Mouse (Mus musculus): ENCODE data around the gene Sec61a2. TPM values are rescaled to one million over a fixed set of nuclear protein-coding genes. Genes with fewer than 3 reads are reported as not detected.
A peak's percentile ranks its signal among the peaks of the same experiment; 100 is the strongest.

Sec61a2 gene
- polyA plus RNA-seq, 1 experiment from 2014 or later: 48.0 TPM

DNA sequence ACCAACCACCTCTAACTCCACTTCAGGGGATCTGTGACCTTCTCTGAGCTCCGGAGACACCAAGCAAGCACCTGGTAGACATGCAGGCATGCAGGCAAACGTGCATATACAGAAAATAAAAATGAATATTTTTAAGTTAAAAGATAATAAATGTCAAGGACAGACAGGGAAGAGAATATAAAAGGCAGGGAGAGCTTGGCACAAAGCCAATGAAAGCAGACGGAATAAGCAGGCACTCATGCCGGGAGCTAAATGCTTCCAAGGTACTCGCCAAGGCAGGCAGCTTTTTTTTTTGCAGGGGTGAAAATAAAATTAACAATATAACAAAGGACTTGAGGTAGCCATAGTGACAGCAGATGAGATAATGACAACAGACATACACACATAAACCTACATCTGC, 10.9 kb upstream of the Sec61a2 start:
- no peak for ATAC-seq (replicated peaks; ENCODE audit: extremely low read depth, insufficient read depth, low FRiP score)
- no peaks in the 10 kb centered on the region; the same call in 1 of the 2 replicates for H3K4me1 ChIP-seq (ENCODE audit: control insufficient read depth, insufficient read depth, low read length)
- no peaks in the 10 kb centered on the region; the same call in 1 of the 2 replicates for H3K36me3 ChIP-seq (ENCODE audit: control insufficient read depth, insufficient read depth)
- H3K27me3 ChIP-seq (ENCODE audit: control insufficient read depth, insufficient read depth, low read length): no peaks in the 10 kb centered on the region
- H3K4me3 ChIP-seq (ENCODE audit: low read length): no peak overlapping the region
- no peak overlapping the region for H3K9ac ChIP-seq (ENCODE audit: low read length)
- H3K27ac ChIP-seq (ENCODE audit: low read length): no peak overlapping the region
- WGBS: 24% methylated on average over 5 of the region's 5 CpGs
- no peaks in the 10 kb centered on the region for H3K9me3 ChIP-seq (replicated peaks; ENCODE audit: control insufficient read depth, low read length)
- no peak overlapping the region for H3K4me2 ChIP-seq (ENCODE audit: low read depth, low read length)

DNA sequence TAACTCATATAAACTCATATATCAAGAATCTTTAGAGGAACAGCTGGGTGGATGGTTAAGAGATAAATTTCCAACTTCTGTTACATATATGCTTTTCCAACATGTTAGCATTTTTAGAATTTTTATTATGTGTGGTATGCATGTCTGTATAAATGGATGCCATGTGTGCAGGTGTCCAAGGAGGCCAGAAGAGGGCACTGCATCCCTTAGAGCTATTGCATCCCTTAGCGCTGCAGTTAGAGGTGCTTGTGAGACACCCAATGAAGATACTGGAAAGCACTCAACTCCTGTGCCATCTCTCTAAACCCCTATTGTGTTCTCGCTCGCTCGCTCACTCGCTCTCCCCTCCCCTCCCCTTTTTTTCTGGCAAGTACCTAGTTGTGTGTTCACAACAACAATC, 4.9 kb upstream of the Sec61a2 start:
- no peaks in the 10 kb centered on the region; the same call in 1 of the 2 replicates for H3K36me3 ChIP-seq (ENCODE audit: control insufficient read depth, insufficient read depth)
- H3K4me3 ChIP-seq (ENCODE audit: low read length): no peak overlapping the region
- H3K27me3 ChIP-seq (ENCODE audit: control insufficient read depth, insufficient read depth, low read length): no peaks in the 10 kb centered on the region
- no peaks in the 10 kb centered on the region for H3K4me1 ChIP-seq (ENCODE audit: control insufficient read depth, insufficient read depth, low read length)
- no peak for ATAC-seq (replicated peaks; ENCODE audit: extremely low read depth, insufficient read depth, low FRiP score)
- no peak overlapping the region for H3K4me2 ChIP-seq (ENCODE audit: low read depth, low read length)
- H3K9me3 ChIP-seq (replicated peaks; ENCODE audit: control insufficient read depth, low read length): no peaks in the 10 kb centered on the region
- no peak overlapping the region for H3K9ac ChIP-seq (ENCODE audit: low read length)
- no peak overlapping the region for H3K27ac ChIP-seq (ENCODE audit: low read length)
- WGBS: 45% methylated on average over 5 of the region's 5 CpGs

DNA sequence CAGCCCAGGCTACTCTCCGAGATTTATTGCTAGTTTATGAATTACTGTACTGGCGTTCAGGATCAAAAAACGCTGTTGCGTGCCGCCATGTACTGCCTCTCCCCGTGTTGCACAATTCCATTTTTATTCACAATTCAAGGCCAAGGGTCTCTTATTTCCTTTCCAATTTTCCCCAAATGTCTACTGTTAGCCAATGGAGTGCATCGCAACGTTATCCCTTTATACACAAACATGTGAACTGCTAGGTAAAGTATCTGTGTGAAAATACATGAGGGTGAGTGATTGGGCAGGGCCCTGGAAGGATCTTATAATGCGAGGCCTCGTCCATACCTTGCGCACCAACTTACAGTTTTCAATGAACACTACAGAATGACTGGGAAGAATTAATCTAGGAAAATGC, 936 bp downstream of the Sec61a2 start:
- Histone ChIP-seq H3K36me3 (ENCODE audit: control insufficient read depth, insufficient read depth) (0 out of 2 replicates have a peak, but pooled peaks cover 2% of the 10 kb centered on the region), H3K4me3 (ENCODE audit: low read length) (peak overlapping the region; percentile 73), H3K27me3 (ENCODE audit: control insufficient read depth, insufficient read depth, low read length) (no peaks in the 10 kb centered on the region), H3K27ac (ENCODE audit: low read length) (no peak overlapping the region), H3K4me2 (ENCODE audit: low read depth, low read length) (peak overlapping the region; percentile 64), H3K4me1 (ENCODE audit: control insufficient read depth, insufficient read depth, low read length) (peaks cover 6% of the 10 kb centered on the region; the same call in 1 of the 2 replicates), H3K9ac (ENCODE audit: low read length) (peak overlapping the region; percentile 88), H3K9me3 (replicated peaks; ENCODE audit: control insufficient read depth, low read length) (no peaks in the 10 kb centered on the region)
- 51% methylated on average over 11 of the region's 11 CpGs for whole genome bisulfite sequencing
- ATAC-seq (replicated peaks; ENCODE audit: extremely low read depth, insufficient read depth, low FRiP score): no peak

DNA sequence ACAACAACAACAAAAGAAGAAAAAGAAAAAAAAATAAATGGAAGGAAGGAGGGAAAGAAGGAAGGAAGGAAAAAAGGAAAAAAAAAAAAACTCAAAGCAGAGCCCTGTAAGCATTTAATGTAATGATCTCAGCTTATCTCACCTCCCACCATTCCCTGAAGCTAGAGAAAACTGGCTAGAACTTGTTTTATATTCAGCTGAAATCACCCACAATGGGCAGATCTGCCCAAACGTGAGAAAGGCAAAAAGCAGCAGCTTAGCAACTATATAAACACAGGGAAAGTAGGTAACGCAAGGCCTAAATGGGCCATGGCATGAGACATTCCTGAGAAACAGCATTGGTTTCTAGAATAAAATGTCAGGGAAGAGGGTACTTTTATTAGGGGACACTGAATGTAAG, 5.8 kb downstream of the Sec61a2 start:
- 80% methylated on average over 2 of the region's 2 CpGs for WGBS
- no peak overlapping the region for H3K9ac ChIP-seq (ENCODE audit: low read length)
- no peaks in the 10 kb centered on the region for H3K27me3 ChIP-seq (ENCODE audit: control insufficient read depth, insufficient read depth, low read length)
- H3K4me3 ChIP-seq (ENCODE audit: low read length): no peak overlapping the region
- H3K4me2 ChIP-seq (ENCODE audit: low read depth, low read length): no peak overlapping the region
- ATAC-seq (replicated peaks; ENCODE audit: extremely low read depth, insufficient read depth, low FRiP score): no peak
- no peak overlapping the region for H3K27ac ChIP-seq (ENCODE audit: low read length)
- H3K36me3 ChIP-seq (ENCODE audit: control insufficient read depth, insufficient read depth): peaks cover 20% of the 10 kb centered on the region
- peaks cover 6% of the 10 kb centered on the region; the same call in 1 of the 2 replicates for H3K4me1 ChIP-seq (ENCODE audit: control insufficient read depth, insufficient read depth, low read length)
- no peaks in the 10 kb centered on the region for H3K9me3 ChIP-seq (replicated peaks; ENCODE audit: control insufficient read depth, low read length)

DNA sequence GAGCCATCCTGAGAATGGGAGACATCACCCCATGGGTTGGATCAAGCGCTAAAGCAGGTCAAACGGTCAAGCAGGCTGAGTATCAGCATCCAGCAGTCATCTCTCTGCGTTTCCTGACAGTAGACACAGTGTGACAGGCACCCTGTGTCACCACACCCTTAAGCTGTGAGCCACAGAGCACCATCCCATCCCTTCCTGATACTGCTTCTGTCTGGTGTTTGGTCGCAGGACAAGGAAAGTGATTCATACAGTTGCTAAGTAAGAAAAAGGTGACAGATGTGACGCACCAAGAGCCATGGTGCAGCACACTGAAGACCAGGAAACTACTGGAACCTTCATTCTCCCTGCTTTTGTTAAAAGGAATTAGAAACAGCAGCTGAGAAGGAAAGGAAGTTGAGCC, 6.4 kb downstream of the Sec61a2 start:
- 66% methylated on average over 5 of the region's 5 CpGs for WGBS
- Histone ChIP-seq H3K4me1 (ENCODE audit: control insufficient read depth, insufficient read depth, low read length) (peaks cover 3% of the 10 kb centered on the region; the same call in 1 of the 2 replicates), H3K27ac (ENCODE audit: low read length) (no peak overlapping the region), H3K4me3 (ENCODE audit: low read length) (no peak overlapping the region), H3K9me3 (replicated peaks; ENCODE audit: control insufficient read depth, low read length) (no peaks in the 10 kb centered on the region), H3K4me2 (ENCODE audit: low read depth, low read length) (no peak overlapping the region), H3K9ac (ENCODE audit: low read length) (no peak overlapping the region), H3K36me3 (ENCODE audit: control insufficient read depth, insufficient read depth) (peaks cover 22% of the 10 kb centered on the region), H3K27me3 (ENCODE audit: control insufficient read depth, insufficient read depth, low read length) (no peaks in the 10 kb centered on the region)
- no peak for ATAC-seq (replicated peaks; ENCODE audit: extremely low read depth, insufficient read depth, low FRiP score)

DNA sequence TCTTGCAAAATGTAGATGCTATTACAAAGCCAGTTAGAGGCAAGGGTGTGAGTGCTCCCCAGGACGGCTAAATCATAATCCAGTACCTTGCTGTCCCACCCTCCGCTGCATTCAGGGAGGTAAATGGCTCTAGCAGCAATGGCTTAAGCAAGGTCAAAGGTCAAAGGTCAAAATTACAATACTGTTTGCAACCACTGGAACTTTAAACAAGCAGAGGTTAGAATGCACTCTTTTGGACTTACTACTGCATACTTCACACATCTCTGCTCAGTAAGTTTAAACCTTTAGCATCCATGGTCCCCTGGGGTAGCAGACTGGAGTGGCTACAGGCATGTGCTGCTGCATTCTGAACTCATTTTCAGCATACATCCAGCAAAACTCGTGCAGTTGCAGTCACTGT, 17.8 kb downstream of the Sec61a2 start:
- no peaks in the 10 kb centered on the region for H3K27me3 ChIP-seq (ENCODE audit: control insufficient read depth, insufficient read depth, low read length)
- peaks cover 53% of the 10 kb centered on the region for H3K36me3 ChIP-seq (ENCODE audit: control insufficient read depth, insufficient read depth)
- no peaks in the 10 kb centered on the region for H3K9me3 ChIP-seq (replicated peaks; ENCODE audit: control insufficient read depth, low read length)
- ATAC-seq (replicated peaks; ENCODE audit: extremely low read depth, insufficient read depth, low FRiP score): no peak
- 89% methylated on average over 3 of the region's 3 CpGs for WGBS
- H3K27ac ChIP-seq (ENCODE audit: low read length): no peak overlapping the region
- no peak overlapping the region for H3K4me3 ChIP-seq (ENCODE audit: low read length)
- no peak overlapping the region for H3K9ac ChIP-seq (ENCODE audit: low read length)
- H3K4me1 ChIP-seq (ENCODE audit: control insufficient read depth, insufficient read depth, low read length): no peaks in the 10 kb centered on the region
- H3K4me2 ChIP-seq (ENCODE audit: low read depth, low read length): no peak overlapping the region

DNA sequence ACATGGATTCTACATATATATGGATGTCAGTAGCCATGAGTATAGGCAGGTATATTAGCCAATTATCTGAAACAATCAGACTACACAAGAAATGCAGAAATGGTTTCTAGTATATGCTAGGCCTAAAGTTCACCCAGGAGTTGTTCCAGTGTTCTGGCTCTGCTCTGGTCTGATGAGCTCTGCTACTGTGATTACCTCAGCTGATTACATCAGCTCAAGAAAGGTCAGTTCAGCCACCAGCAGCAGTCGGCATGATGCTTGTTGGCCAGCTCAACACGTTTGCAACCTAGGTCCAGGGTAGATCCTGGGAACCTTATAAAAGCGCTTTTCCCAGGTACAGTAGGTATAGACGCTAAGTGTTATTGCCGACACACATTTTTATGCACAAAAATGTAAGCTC, 25.5 kb downstream of the Sec61a2 start:
- Histone ChIP-seq H3K9me3 (replicated peaks; ENCODE audit: control insufficient read depth, low read length) (no peaks in the 10 kb centered on the region), H3K36me3 (ENCODE audit: control insufficient read depth, insufficient read depth) (peaks cover 53% of the 10 kb centered on the region), H3K4me1 (ENCODE audit: control insufficient read depth, insufficient read depth, low read length) (no peaks in the 10 kb centered on the region), H3K9ac (ENCODE audit: low read length) (no peak overlapping the region), H3K27ac (ENCODE audit: low read length) (no peak overlapping the region), H3K4me2 (ENCODE audit: low read depth, low read length) (no peak overlapping the region), H3K27me3 (ENCODE audit: control insufficient read depth, insufficient read depth, low read length) (no peaks in the 10 kb centered on the region), H3K4me3 (ENCODE audit: low read length) (no peak overlapping the region)
- 83% methylated on average over 5 of the region's 5 CpGs for WGBS
- ATAC-seq (replicated peaks; ENCODE audit: extremely low read depth, insufficient read depth, low FRiP score): no peak

DNA sequence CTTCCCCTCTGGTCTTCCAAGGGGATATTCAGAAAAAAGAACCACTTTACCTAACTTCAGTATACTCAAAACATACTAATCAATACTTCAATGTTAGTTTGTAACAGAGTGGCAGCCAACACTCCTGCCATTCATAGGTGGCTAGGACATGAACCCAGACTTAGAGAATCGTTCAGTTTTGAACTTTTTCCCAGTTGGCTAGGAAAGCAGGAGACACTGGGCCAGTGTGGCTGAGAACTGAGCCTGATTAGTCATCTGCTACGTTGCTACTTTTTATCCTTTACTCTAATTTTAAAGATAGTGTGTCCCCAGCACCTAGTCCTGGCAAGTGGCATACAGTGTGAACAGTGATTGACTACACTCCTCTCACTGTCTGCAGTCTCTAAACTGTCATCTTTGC, 27.6 kb downstream of the Sec61a2 start:
- H3K4me2 ChIP-seq (ENCODE audit: low read depth, low read length): no peak overlapping the region
- H3K36me3 ChIP-seq (ENCODE audit: control insufficient read depth, insufficient read depth): peaks cover 41% of the 10 kb centered on the region
- H3K9ac ChIP-seq (ENCODE audit: low read length): no peak overlapping the region
- no peaks in the 10 kb centered on the region for H3K27me3 ChIP-seq (ENCODE audit: control insufficient read depth, insufficient read depth, low read length)
- H3K9me3 ChIP-seq (replicated peaks; ENCODE audit: control insufficient read depth, low read length): no peaks in the 10 kb centered on the region
- no peak for ATAC-seq (replicated peaks; ENCODE audit: extremely low read depth, insufficient read depth, low FRiP score)
- 83% methylated on average over 2 of the region's 2 CpGs for WGBS
- H3K27ac ChIP-seq (ENCODE audit: low read length): no peak overlapping the region
- no peaks in the 10 kb centered on the region for H3K4me1 ChIP-seq (ENCODE audit: control insufficient read depth, insufficient read depth, low read length)
- no peak overlapping the region for H3K4me3 ChIP-seq (ENCODE audit: low read length)

DNA sequence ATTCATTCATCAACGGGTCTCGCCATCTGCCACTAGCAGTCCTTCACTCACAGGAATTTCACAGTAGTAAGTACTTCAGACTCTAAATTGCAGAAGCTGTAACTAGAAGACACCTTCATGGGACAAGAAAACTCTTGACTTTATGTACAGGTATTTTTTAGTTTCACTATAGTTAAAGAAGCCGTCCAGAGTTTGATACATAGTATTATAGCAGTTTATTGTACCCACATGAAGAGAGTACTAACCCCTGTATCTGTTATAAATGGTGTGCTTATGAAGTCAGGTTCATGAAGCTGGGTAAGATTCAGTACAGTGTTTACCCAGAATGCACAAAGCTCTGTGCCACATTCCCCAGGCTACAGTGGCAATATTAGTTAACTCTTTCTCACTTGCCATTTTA, 32.4 kb downstream of the Sec61a2 start, which contains the start of gene Gm13199:
Gm13199 (minus strand) TSS at position 101 of the 400 bp plus-strand sequence.
- Histone ChIP-seq H3K4me1 (ENCODE audit: control insufficient read depth, insufficient read depth, low read length) (no peaks in the 10 kb centered on the region), H3K9me3 (replicated peaks; ENCODE audit: control insufficient read depth, low read length) (no peaks in the 10 kb centered on the region), H3K9ac (ENCODE audit: low read length) (no peak within 1 kb of the TSS), H3K27me3 (ENCODE audit: control insufficient read depth, insufficient read depth, low read length) (no peaks in the 10 kb centered on the region), H3K4me3 (ENCODE audit: low read length) (no peak within 1 kb of the TSS), H3K27ac (ENCODE audit: low read length) (no peak within 1 kb of the TSS), H3K36me3 (ENCODE audit: control insufficient read depth, insufficient read depth) (peaks cover 30% of the 10 kb centered on the region), H3K4me2 (ENCODE audit: low read depth, low read length) (no peak within 1 kb of the TSS)
- no peak for ATAC-seq (replicated peaks; ENCODE audit: extremely low read depth, insufficient read depth, low FRiP score)
- 86% methylated on average over 3 of the region's 3 CpGs for WGBS
